Mouse (Mus musculus): Measurements from ENCODE around the gene Lep. TPM values are rescaled to one million over a fixed set of nuclear protein-coding genes. Genes with fewer than 3 reads are reported as not detected.

Lep gene
- polyA plus RNA-seq, 1 experiment from 2014 or later: not detected

GRCm38 (mm10) chr6:29023206-29023967 lies 36.6 kb upstream of the Lep start:
- Histone ChIP-seq H3K36me3 (ENCODE audit: control insufficient read depth, insufficient read depth, low read length) (no peaks in the 10 kb centered on the region), H3K27me3 (ENCODE audit: control insufficient read depth, insufficient read depth, low read length) (no peaks in the 10 kb centered on the region; the same call in 1 of the 2 replicates), H3K4me1 (ENCODE audit: control insufficient read depth, insufficient read depth, low read length) (no peaks in the 10 kb centered on the region; the same call in 1 of the 2 replicates), H3K4me3 (ENCODE audit: low read depth, low read length) (no peak overlapping the region), H3K9me3 (ENCODE audit: control insufficient read depth, low read depth, low read length) (no peaks in the 10 kb centered on the region), H3K9ac (replicated peaks; ENCODE audit: low read depth, low read length) (no peak overlapping the region), H3K4me2 (replicated peaks; ENCODE audit: low read depth, low read length) (0 out of 2 replicates have a peak overlapping the region, but pooled peaks have one; percentile 22), H3K27ac (ENCODE audit: low read length) (no peak overlapping the region)
- 34% methylated on average over 18 of the region's 18 CpGs for WGBS
- peak; percentile 29; the same call in 1 of the 2 replicates for ATAC-seq (ENCODE audit: insufficient number of reproducible peaks, insufficient read depth, low FRiP score, low read depth)

DNA sequence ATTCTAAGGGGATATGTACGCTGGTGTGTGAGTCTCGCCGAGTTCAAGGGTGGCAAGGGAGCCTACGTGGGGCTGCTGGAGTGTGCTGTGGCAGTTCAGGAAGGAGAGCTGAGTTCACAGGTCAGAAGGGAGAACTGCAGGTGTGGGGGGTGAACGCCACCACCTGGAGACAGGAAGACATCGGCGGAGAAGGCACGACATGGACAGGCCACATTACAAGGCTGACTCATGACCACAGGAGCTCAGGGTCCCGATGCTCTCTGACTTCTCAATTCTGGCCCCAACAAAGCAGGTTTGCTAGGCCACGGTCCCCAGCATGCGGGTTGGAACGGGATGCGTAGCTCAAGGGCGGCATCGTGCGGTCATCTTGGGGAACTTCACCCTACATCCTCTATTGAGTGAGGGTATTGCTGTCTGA lies 36.0 kb upstream of the Lep start:
- Histone ChIP-seq H3K27me3 (ENCODE audit: control insufficient read depth, insufficient read depth, low read length) (no peaks in the 10 kb centered on the region; the same call in 1 of the 2 replicates), H3K36me3 (ENCODE audit: control insufficient read depth, insufficient read depth, low read length) (no peaks in the 10 kb centered on the region), H3K27ac (ENCODE audit: low read length) (no peak overlapping the region), H3K9me3 (ENCODE audit: control insufficient read depth, low read depth, low read length) (no peaks in the 10 kb centered on the region), H3K4me1 (ENCODE audit: control insufficient read depth, insufficient read depth, low read length) (no peaks in the 10 kb centered on the region; the same call in 1 of the 2 replicates), H3K4me3 (ENCODE audit: low read depth, low read length) (no peak overlapping the region), H3K9ac (replicated peaks; ENCODE audit: low read depth, low read length) (no peak overlapping the region), H3K4me2 (replicated peaks; ENCODE audit: low read depth, low read length) (0 out of 2 replicates have a peak overlapping the region, but pooled peaks have one; percentile 22)
- 6% methylated on average over 16 of the region's 16 CpGs for WGBS
- peak; percentile 56; the same call in 1 of the 2 replicates for ATAC-seq (ENCODE audit: insufficient number of reproducible peaks, insufficient read depth, low FRiP score, low read depth)

GRCm38 (mm10) chr6:29025796-29026482 lies 34.1 kb upstream of the Lep start:
- no peak overlapping the region for H3K4me2 ChIP-seq (replicated peaks; ENCODE audit: low read depth, low read length)
- H3K27me3 ChIP-seq (ENCODE audit: control insufficient read depth, insufficient read depth, low read length): no peaks in the 10 kb centered on the region; the same call in 1 of the 2 replicates
- H3K27ac ChIP-seq (ENCODE audit: low read length): no peak overlapping the region
- H3K4me3 ChIP-seq (ENCODE audit: low read depth, low read length): no peak overlapping the region
- WGBS: 37% methylated on average over 12 of the region's 12 CpGs
- H3K9ac ChIP-seq (replicated peaks; ENCODE audit: low read depth, low read length): no peak overlapping the region
- no peak for ATAC-seq (ENCODE audit: insufficient number of reproducible peaks, insufficient read depth, low FRiP score, low read depth)
- H3K4me1 ChIP-seq (ENCODE audit: control insufficient read depth, insufficient read depth, low read length): no peaks in the 10 kb centered on the region; the same call in 1 of the 2 replicates
- H3K9me3 ChIP-seq (ENCODE audit: control insufficient read depth, low read depth, low read length): peaks cover 5% of the 10 kb centered on the region; the same call in 1 of the 2 replicates
- H3K36me3 ChIP-seq (ENCODE audit: control insufficient read depth, insufficient read depth, low read length): no peaks in the 10 kb centered on the region

- no peak overlapping the region for H3K4me3 ChIP-seq (ENCODE audit: low read depth, low read length)
- H3K9ac ChIP-seq (replicated peaks; ENCODE audit: low read depth, low read length): no peak overlapping the region
- no peak overlapping the region for H3K4me2 ChIP-seq (replicated peaks; ENCODE audit: low read depth, low read length)
- H3K9me3 ChIP-seq (ENCODE audit: control insufficient read depth, low read depth, low read length): peaks cover 5% of the 10 kb centered on the region; the same call in 1 of the 2 replicates
- H3K27me3 ChIP-seq (ENCODE audit: control insufficient read depth, insufficient read depth, low read length): no peaks in the 10 kb centered on the region; the same call in 1 of the 2 replicates
- ATAC-seq (ENCODE audit: insufficient number of reproducible peaks, insufficient read depth, low FRiP score, low read depth): no peak
- H3K27ac ChIP-seq (ENCODE audit: low read length): no peak overlapping the region
- no peaks in the 10 kb centered on the region for H3K36me3 ChIP-seq (ENCODE audit: control insufficient read depth, insufficient read depth, low read length)
- no peaks in the 10 kb centered on the region; the same call in 1 of the 2 replicates for H3K4me1 ChIP-seq (ENCODE audit: control insufficient read depth, insufficient read depth, low read length)
- WGBS: 52% methylated on average over 6 of the region's 6 CpGs
Observed at GRCm38 (mm10) chr6:29026766-29027165, 33.3 kb upstream of the Lep start.

DNA sequence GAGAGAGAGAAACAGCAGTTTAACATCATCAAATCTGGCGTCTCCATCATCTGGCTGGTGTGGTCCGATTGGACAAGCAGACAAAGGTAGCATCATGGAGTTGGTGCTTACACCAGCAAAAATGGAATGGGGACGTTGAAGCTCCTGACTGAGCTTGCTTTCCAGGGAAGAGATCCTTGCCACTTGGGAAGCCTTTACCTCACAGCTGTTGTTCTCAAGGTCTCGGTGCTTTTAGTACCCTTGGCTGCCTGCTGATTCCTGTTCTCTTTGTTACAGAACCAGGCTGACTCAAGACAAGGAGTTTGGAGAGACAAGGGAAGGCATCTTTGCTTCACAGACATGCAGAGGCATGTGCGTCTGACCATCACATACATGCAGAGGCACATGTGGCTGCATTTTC lies 31.9 kb upstream of the Lep start:
- H3K27me3 ChIP-seq (ENCODE audit: control insufficient read depth, insufficient read depth, low read length): no peaks in the 10 kb centered on the region; the same call in 1 of the 2 replicates
- H3K9ac ChIP-seq (replicated peaks; ENCODE audit: low read depth, low read length): no peak overlapping the region
- no peak overlapping the region for H3K27ac ChIP-seq (ENCODE audit: low read length)
- no peaks in the 10 kb centered on the region for H3K36me3 ChIP-seq (ENCODE audit: control insufficient read depth, insufficient read depth, low read length)
- WGBS: 59% methylated on average over 5 of the region's 5 CpGs
- H3K9me3 ChIP-seq (ENCODE audit: control insufficient read depth, low read depth, low read length): peaks cover 5% of the 10 kb centered on the region; the same call in 1 of the 2 replicates
- H3K4me3 ChIP-seq (ENCODE audit: low read depth, low read length): no peak overlapping the region
- no peaks in the 10 kb centered on the region; the same call in 1 of the 2 replicates for H3K4me1 ChIP-seq (ENCODE audit: control insufficient read depth, insufficient read depth, low read length)
- no peak for ATAC-seq (ENCODE audit: insufficient number of reproducible peaks, insufficient read depth, low FRiP score, low read depth)
- H3K4me2 ChIP-seq (replicated peaks; ENCODE audit: low read depth, low read length): no peak overlapping the region

GRCm38 (mm10) chr6:29029521-29029920 lies 30.5 kb upstream of the Lep start:
- Histone ChIP-seq H3K9me3 (ENCODE audit: control insufficient read depth, low read depth, low read length) (peaks cover 5% of the 10 kb centered on the region; the same call in 1 of the 2 replicates), H3K4me2 (replicated peaks; ENCODE audit: low read depth, low read length) (no peak overlapping the region), H3K4me1 (ENCODE audit: control insufficient read depth, insufficient read depth, low read length) (no peaks in the 10 kb centered on the region), H3K4me3 (ENCODE audit: low read depth, low read length) (no peak overlapping the region), H3K36me3 (ENCODE audit: control insufficient read depth, insufficient read depth, low read length) (no peaks in the 10 kb centered on the region), H3K27ac (ENCODE audit: low read length) (no peak overlapping the region), H3K27me3 (ENCODE audit: control insufficient read depth, insufficient read depth, low read length) (no peaks in the 10 kb centered on the region; the same call in 1 of the 2 replicates), H3K9ac (replicated peaks; ENCODE audit: low read depth, low read length) (no peak overlapping the region)
- ATAC-seq (ENCODE audit: insufficient number of reproducible peaks, insufficient read depth, low FRiP score, low read depth): no peak
- 69% methylated on average over 6 of the region's 6 CpGs for WGBS

DNA sequence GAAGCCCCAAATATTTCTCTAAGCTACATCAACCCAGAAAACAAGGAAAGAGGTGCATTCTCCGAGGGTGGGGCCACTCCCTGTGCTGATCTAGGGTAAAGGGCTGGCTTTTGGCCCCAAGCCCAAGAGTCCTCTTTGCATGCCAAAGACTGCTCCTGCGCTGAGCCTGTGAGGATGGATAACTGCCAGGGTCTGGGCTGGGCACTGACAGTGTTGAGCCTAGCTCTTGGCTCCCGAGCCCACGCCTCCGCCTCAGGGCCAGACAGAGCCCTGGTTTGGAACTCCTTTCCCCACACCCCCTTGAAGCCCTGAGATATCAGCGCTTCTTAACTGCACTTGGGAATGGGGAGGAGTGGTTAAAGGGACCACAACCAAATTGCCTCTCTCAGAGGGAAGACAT lies 28.8 kb upstream of the Lep start:
- H3K27me3 ChIP-seq (ENCODE audit: control insufficient read depth, insufficient read depth, low read length): no peaks in the 10 kb centered on the region; the same call in 1 of the 2 replicates
- no peak for ATAC-seq (ENCODE audit: insufficient number of reproducible peaks, insufficient read depth, low FRiP score, low read depth)
- no peak overlapping the region for H3K9ac ChIP-seq (replicated peaks; ENCODE audit: low read depth, low read length)
- no peaks in the 10 kb centered on the region for H3K36me3 ChIP-seq (ENCODE audit: control insufficient read depth, insufficient read depth, low read length)
- H3K4me1 ChIP-seq (ENCODE audit: control insufficient read depth, insufficient read depth, low read length): no peaks in the 10 kb centered on the region
- no peak overlapping the region for H3K4me2 ChIP-seq (replicated peaks; ENCODE audit: low read depth, low read length)
- H3K9me3 ChIP-seq (ENCODE audit: control insufficient read depth, low read depth, low read length): peaks cover 5% of the 10 kb centered on the region; the same call in 1 of the 2 replicates
- 58% methylated on average over 6 of the region's 6 CpGs for WGBS
- no peak overlapping the region for H3K4me3 ChIP-seq (ENCODE audit: low read depth, low read length)
- H3K27ac ChIP-seq (ENCODE audit: low read length): no peak overlapping the region

DNA sequence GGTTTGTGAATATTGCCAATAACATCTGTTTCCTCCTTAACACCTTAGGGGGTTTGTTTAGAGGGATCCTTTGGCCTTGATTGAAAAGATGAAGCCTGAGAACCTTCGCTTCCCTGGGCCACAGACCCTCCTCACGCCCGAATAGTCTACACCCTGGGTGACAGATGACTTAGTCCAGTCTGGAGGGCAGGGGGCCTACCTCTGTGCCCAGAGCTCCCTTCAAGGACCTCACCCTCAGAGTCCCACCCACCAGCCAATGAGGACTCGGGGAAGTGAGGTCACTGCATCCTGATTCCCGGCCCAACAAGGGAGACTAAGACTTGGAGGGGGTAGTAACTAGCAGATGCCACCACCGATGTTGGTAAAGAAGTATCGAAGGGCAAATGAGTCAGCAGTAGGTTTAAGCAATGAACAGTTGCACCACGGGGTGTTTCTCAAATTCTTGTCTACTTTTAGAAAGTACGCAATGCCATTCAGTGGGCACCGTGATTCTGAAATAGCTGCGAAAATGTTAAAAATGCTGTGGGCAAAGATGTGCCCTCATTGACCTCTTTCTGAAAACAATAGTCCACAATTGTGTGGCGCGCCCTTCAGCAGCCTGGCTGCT lies 28.2 kb upstream of the Lep start:
- no peak overlapping the region for H3K4me3 ChIP-seq (ENCODE audit: low read depth, low read length)
- ATAC-seq (ENCODE audit: insufficient number of reproducible peaks, insufficient read depth, low FRiP score, low read depth): no peak
- H3K9me3 ChIP-seq (ENCODE audit: control insufficient read depth, low read depth, low read length): peaks cover 5% of the 10 kb centered on the region; the same call in 1 of the 2 replicates
- no peak overlapping the region for H3K9ac ChIP-seq (replicated peaks; ENCODE audit: low read depth, low read length)
- no peak overlapping the region for H3K27ac ChIP-seq (ENCODE audit: low read length)
- H3K4me2 ChIP-seq (replicated peaks; ENCODE audit: low read depth, low read length): no peak overlapping the region
- H3K27me3 ChIP-seq (ENCODE audit: control insufficient read depth, insufficient read depth, low read length): no peaks in the 10 kb centered on the region; the same call in 1 of the 2 replicates
- H3K4me1 ChIP-seq (ENCODE audit: control insufficient read depth, insufficient read depth, low read length): no peaks in the 10 kb centered on the region
- WGBS: 87% methylated on average over 13 of the region's 13 CpGs
- H3K36me3 ChIP-seq (ENCODE audit: control insufficient read depth, insufficient read depth, low read length): no peaks in the 10 kb centered on the region
